Mouse (Mus musculus) liver, postnatal 0 days (tissue): Measurements from ENCODE around the gene Acsf2.

Experiments
- CTCF ChIP-seq: sonication (generic); IDR thresholded peaks from 2 replicates; pipeline ENCODE4 v1.5.1; 2016; ENCODE audit warnings: antibody characterized with exemption, low read depth
- EP300 ChIP-seq: IDR thresholded peaks from 2 replicates; pipeline ENCODE4 v1.6.1; 2016; ENCODE audit warnings: antibody characterized with exemption, low read depth, mild to moderate bottlenecking

- TF ChIP-seq CTCF, result peak; percentile 99
- no peak for TF ChIP-seq EP300
Measured at GRCm38 (mm10) chr11:94629199-94629883, 27.7 kb upstream of the Acsf2 start, which contains the start of gene Lrrc59.
